Mouse (Mus musculus) liver, adult 2 months (tissue): Measurements from ENCODE around the gene 4930563M21Rik. TPM values are rescaled to one million over a fixed set of nuclear protein-coding genes. Genes with fewer than 3 reads are reported as not detected.
A peak's percentile ranks its signal among the peaks of the same experiment; 100 is the strongest.

ENCODE experiments used
- DNase-seq: peaks from one replicate; pipeline ENCODE4 v3.0.0-alpha.2; 2011; ENCODE audit warnings: low read depth, low spot score; ENCODE audit errors: extremely low read depth
- H3K27ac ChIP-seq: fragments of 200-500 bp; replicated peaks from 2 replicates; pipeline ENCODE4 v1.5.1; 2012; ENCODE audit warnings: low read depth, mild to moderate bottlenecking, control low read depth, inconsistent platforms, low read length; ENCODE audit not compliant: insufficient read depth
- H3K27me3 ChIP-seq: fragments of 200-500 bp; 2 replicates; pipeline ENCODE4 v1.6.1; 2012; ENCODE audit warnings: mild to moderate bottlenecking, moderate library complexity, low read length, inconsistent platforms; ENCODE audit not compliant: control insufficient read depth, insufficient read depth
- H3K36me3 ChIP-seq: fragments of 200-500 bp; 2 replicates; pipeline ENCODE4 v1.6.1; 2012; ENCODE audit warnings: low read length, inconsistent platforms; ENCODE audit not compliant: control insufficient read depth, insufficient read depth
- H3K4me1 ChIP-seq: fragments of 200-500 bp; 2 replicates; pipeline ENCODE4 v1.6.1; 2011; ENCODE audit warnings: low read length; ENCODE audit not compliant: control insufficient read depth, insufficient read depth
- H3K4me3 ChIP-seq: fragments of 200-500 bp; 2 replicates; pipeline ENCODE4 v1.5.1; 2011; ENCODE audit warnings: low read depth, mild to moderate bottlenecking, control low read depth, low read length, moderate library complexity; ENCODE audit not compliant: insufficient read depth
- H3K79me2 ChIP-seq: fragments of 200-500 bp; 2 replicates; pipeline ENCODE4 v1.6.1; 2012; ENCODE audit warnings: inconsistent platforms, mild to moderate bottlenecking, low read length, moderate library complexity; ENCODE audit not compliant: control insufficient read depth, insufficient read depth
- H3K9ac ChIP-seq: fragments of 200-500 bp; 2 replicates; pipeline ENCODE4 v1.6.1; 2012; ENCODE audit warnings: low read depth, mild to moderate bottlenecking, control low read depth, inconsistent platforms, low read length
- CTCF ChIP-seq: fragments of 200-500 bp; IDR thresholded peaks from 2 replicates; pipeline ENCODE4 v1.5.1; 2011; ENCODE audit warnings: low read depth, low read length, control low read depth
- POLR2A ChIP-seq: fragments of 200-500 bp; IDR thresholded peaks from 2 replicates; pipeline ENCODE4 v1.6.1; 2011; ENCODE audit warnings: low read length, control low read depth; ENCODE audit not compliant: insufficient read depth; ENCODE audit errors: extremely low read depth
- WGBS: fragments of 180-500 bp; shearing (Covaris S2); methylation state at CpG from one replicate; pipeline ENCODE4 v1.1.7; 2018; 5-methylcytosine and 5-hydroxymethylcytosine counted together
- polyA plus RNA-seq: library from polyadenylated mRNA; depleted of rRNA; stranded (reverse); fragments of >200 nt; gene quantifications from 2 replicates; pipeline ENCODE4 v1.2.3, GENCODE M21; 2012; rRNA removed
- total RNA-seq: library from RNA; depleted of rRNA; stranded (reverse); fragments of >200 nt; gene quantifications from 2 replicates; pipeline ENCODE4 v1.2.3, GENCODE M21; 2014; rRNA removed

The 4930563M21Rik gene
- total RNA-seq (not detected in 2 replicates), polyA plus RNA-seq (not detected in 2 replicates)

GRCm38 (mm10) chr9:56010450-56010849, at the start of gene 4930563M21Rik:
Gene 4930563M21Rik, minus strand, starts transcription at chr9:56010550.
- WGBS, result 69% methylated on average over 4 of the region's 4 CpGs
- H3K27ac ChIP-seq, result no peak within 1 kb of the TSS

GRCm38 (mm10) chr9:56056147-56056546, 45.8 kb upstream of the 4930563M21Rik start:
- no peaks in the 10 kb centered on the region for H3K4me1 ChIP-seq
- no peak for DNase-seq
- H3K4me3 ChIP-seq, result no peak overlapping the region
- no peak overlapping the region for H3K27ac ChIP-seq
- no peak overlapping the region for H3K9ac ChIP-seq
- H3K27me3 ChIP-seq, result no peaks in the 10 kb centered on the region
- 82% methylated on average over 6 of the region's 6 CpGs for WGBS
- no peak for TF ChIP-seq POLR2A
- no peaks in the 10 kb centered on the region for H3K79me2 ChIP-seq
- peaks cover 17% of the 10 kb centered on the region for H3K36me3 ChIP-seq

More at GRCm38 (mm10) chr9:56010450-56010849, at the start of gene 4930563M21Rik:
- Histone ChIP-seq H3K36me3 (no peaks in the 10 kb centered on the region), H3K4me3 (no peak within 1 kb of the TSS), H3K27me3 (no peaks in the 10 kb centered on the region), H3K4me1 (no peaks in the 10 kb centered on the region), H3K79me2 (no peaks in the 10 kb centered on the region), H3K9ac (no peak within 1 kb of the TSS)
- TF ChIP-seq POLR2A (no peak), CTCF (no peak)
- DNase-seq, result no peak

- Histone ChIP-seq H3K4me3 (no peak overlapping the region), H3K4me1 (no peaks in the 10 kb centered on the region), H3K79me2 (no peaks in the 10 kb centered on the region), H3K27ac (no peak overlapping the region), H3K36me3 (peaks cover 10% of the 10 kb centered on the region), H3K9ac (no peak overlapping the region), H3K27me3 (no peaks in the 10 kb centered on the region)
- no peak for TF ChIP-seq POLR2A
- TF ChIP-seq CTCF, result no peak
- 94% methylated on average over 3 of the region's 3 CpGs for WGBS
- DNase-seq, result peak; percentile 13
Measured at GRCm38 (mm10) chr9:56053796-56054195, 43.4 kb upstream of the 4930563M21Rik start.

- H3K9ac ChIP-seq, result peak overlapping the region; percentile 91
- no peaks in the 10 kb centered on the region for H3K36me3 ChIP-seq
- TF ChIP-seq CTCF (no peak), POLR2A (no peak)
- H3K4me3 ChIP-seq, result peak overlapping the region; percentile 70
- peaks cover 4% of the 10 kb centered on the region for H3K4me1 ChIP-seq
- H3K27me3 ChIP-seq, result no peaks in the 10 kb centered on the region
- no peak for DNase-seq
- no peaks in the 10 kb centered on the region for H3K79me2 ChIP-seq
- no peak overlapping the region; the same call in 1 of the 2 replicates for H3K27ac ChIP-seq
- WGBS, result 2% methylated on average over 16 of the region's 16 CpGs
Measured at GRCm38 (mm10) chr9:56042181-56042621, 31.9 kb upstream of the 4930563M21Rik start.

- peak; percentile 74 for DNase-seq
Measured at GRCm38 (mm10) chr9:56041372-56042180, 31.2 kb upstream of the 4930563M21Rik start, which contains the start of gene Rcn2. Gene Rcn2, plus strand, starts transcription at chr9:56041845.

More at GRCm38 (mm10) chr9:56041372-56042180, 31.2 kb upstream of the 4930563M21Rik start, which contains the start of gene Rcn2:
- under 1% methylated on average over 49 of the region's 49 CpGs for WGBS
- H3K27me3 ChIP-seq, result no peaks in the 10 kb centered on the region
- no peak within 1 kb of the TSS; the same call in 1 of the 2 replicates for H3K27ac ChIP-seq
- peak within 1 kb of the TSS; percentile 91 for H3K9ac ChIP-seq
- no peaks in the 10 kb centered on the region for H3K79me2 ChIP-seq
- H3K4me1 ChIP-seq, result peaks cover 4% of the 10 kb centered on the region
- peak within 1 kb of the TSS; percentile 70 for H3K4me3 ChIP-seq
- peak; percentile 72 for TF ChIP-seq POLR2A
- no peak; the same call in 1 of the 2 replicates for TF ChIP-seq CTCF
- H3K36me3 ChIP-seq, result no peaks in the 10 kb centered on the region
